Mouse (Mus musculus): ENCODE data around the gene Ajap1. TPM values are rescaled to one million over a fixed set of nuclear protein-coding genes. Genes with fewer than 3 reads are reported as not detected.

The Ajap1 gene
- 0.57 TPM in 2 replicates for polyA plus RNA-seq (2012; rRNA removed)

DNA sequence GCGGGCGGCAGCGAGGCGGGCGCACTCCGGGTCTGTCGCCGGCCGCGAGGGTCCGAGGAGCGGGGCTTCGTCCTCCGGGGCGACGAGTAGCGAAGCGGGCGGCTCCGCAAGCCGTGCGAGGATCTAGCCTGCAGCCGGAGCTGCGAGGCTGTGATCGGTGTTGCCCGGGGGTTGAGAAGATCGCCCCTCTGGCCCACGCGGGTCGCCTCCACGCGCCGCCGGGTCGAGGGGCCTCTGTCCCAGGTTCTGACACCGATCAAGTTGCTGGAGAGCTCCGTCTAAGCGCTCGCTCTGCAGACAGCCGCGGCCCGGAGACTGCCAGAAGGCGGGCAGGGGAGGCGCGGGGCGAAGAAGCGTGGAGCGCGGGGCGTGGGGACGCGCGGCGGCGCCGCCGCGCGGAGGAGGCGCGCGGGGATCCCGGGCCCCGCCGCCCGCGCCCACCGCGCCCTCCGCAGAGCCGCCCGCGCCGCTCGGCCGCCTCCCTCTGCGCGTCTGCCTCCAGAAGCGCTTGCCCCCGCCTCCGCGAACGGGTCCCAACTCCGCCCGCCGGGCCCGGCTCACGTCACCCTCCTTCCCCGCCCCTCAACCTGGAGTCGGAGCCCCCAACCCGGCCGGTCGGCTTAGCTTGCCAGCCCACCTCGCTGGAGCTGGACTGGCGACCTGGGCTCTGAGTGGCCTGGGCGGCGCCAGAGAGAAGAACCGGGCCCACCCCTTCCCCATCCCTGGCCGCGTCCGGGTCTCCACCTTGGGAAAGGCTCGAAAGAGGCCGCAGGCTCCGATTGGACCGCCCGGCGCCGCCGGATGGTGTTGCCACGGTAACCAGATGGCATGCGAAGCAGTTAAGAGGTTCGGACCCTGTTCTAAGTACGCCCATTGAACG lies at the start of gene Ajap1:
Ajap1 (minus strand) TSS at position 353 of the 880 bp plus-strand sequence.

